Mouse (Mus musculus): Measurements from ENCODE around the gene D430019H16Rik. TPM values are rescaled to one million over a fixed set of nuclear protein-coding genes. Genes with fewer than 3 reads are reported as not detected.

D430019H16Rik gene
- polyA plus RNA-seq, 1 experiment from 2014 or later = 25.3 TPM

DNA sequence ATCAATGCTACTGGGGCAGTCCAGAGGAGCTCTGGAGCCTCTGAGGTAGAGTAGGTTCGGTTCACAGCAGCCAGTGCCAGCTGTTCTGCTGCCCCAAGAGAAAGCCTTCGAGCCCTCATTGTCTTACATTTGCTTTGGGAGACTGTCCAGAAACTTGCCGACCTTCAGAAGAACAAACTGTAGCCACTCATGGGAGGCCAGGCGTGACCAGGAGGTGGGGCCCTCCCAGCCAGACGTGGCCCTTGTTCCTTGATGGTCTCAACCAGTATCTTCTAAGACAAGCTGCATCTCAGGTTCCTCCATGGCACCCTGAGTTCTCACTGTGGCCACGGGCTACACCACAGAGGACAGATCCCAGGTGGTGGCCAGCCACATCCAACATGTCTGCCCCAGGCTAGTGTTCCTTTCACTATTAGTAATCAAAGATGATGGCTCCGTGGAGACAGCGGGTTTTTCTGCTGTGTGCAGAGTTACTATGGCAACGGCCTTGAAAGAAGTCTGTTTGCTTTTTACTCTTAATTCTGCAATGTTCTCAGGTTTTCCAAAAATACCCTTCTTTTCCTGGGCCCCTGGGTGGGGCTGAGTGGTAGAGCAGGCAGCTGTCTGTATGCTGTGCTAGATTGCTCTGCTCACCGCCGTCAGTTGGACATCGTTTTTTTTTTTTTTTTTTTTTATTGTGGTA is 21.7 kb downstream of the D430019H16Rik start:
- DNase-seq (peak; percentile 83), ATAC-seq (ENCODE audit: low FRiP score, low TSS enrichment) (peak; percentile 51; the same call in 1 of the 2 replicates)

DNA sequence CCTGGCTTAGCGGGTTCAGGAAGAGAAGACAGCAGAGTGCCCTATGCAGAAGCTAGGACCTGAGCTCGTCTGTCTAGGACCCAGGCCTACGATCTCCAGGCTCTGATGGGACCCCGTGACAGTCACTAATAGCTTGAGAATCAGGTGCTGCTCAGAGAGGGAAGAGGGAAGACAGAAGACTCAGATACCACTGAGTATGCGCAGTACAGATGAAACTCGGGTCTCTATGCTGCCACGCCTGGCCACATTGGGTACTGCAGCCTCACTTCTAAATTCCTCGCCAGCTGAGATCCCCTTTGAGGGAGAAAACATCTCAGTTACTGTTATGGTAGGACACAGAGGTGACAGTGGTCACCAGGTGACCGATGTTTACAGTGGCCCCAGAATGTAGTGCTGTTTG is 22.8 kb downstream of the D430019H16Rik start:
- ATAC-seq (ENCODE audit: low FRiP score, low TSS enrichment) (peak; percentile 63; the same call in 1 of the 2 replicates), DNase-seq (peak; percentile 81)
- no peak overlapping the region for H3K4me3 ChIP-seq (replicated peaks; ENCODE audit: low read depth, low read length)
- H3K27me3 ChIP-seq (ENCODE audit: control insufficient read depth, insufficient read depth, low read length) = no peaks in the 10 kb centered on the region
- peaks cover 16% of the 10 kb centered on the region for H3K4me1 ChIP-seq (ENCODE audit: control insufficient read depth, insufficient read depth, low read length)
- WGBS = 49% methylated on average over 9 of the region's 9 CpGs
- H3K4me2 ChIP-seq (ENCODE audit: low read length) = no peak overlapping the region
- H3K36me3 ChIP-seq (ENCODE audit: control insufficient read depth, insufficient read depth, low read length) = peaks cover 9% of the 10 kb centered on the region; the same call in 1 of the 2 replicates
- H3K27ac ChIP-seq (replicated peaks; ENCODE audit: low read depth, low read length) = peak overlapping the region; percentile 58
- no peaks in the 10 kb centered on the region for H3K9me3 ChIP-seq (ENCODE audit: control insufficient read depth, low read length)
- no peak overlapping the region for H3K9ac ChIP-seq (replicated peaks; ENCODE audit: low read length)

More for the DNA sequence above, 21.7 kb downstream of the D430019H16Rik start:
- Histone ChIP-seq H3K36me3 (ENCODE audit: control insufficient read depth, insufficient read depth, low read length) (peaks cover 14% of the 10 kb centered on the region), H3K4me3 (replicated peaks; ENCODE audit: low read depth, low read length) (no peak overlapping the region), H3K27ac (replicated peaks; ENCODE audit: low read depth, low read length) (peak overlapping the region; percentile 58), H3K4me1 (ENCODE audit: control insufficient read depth, insufficient read depth, low read length) (peaks cover 16% of the 10 kb centered on the region), H3K27me3 (ENCODE audit: control insufficient read depth, insufficient read depth, low read length) (no peaks in the 10 kb centered on the region), H3K4me2 (ENCODE audit: low read length) (peak overlapping the region; percentile 13; the same call in 1 of the 2 replicates), H3K9ac (replicated peaks; ENCODE audit: low read length) (no peak overlapping the region), H3K9me3 (ENCODE audit: control insufficient read depth, low read length) (no peaks in the 10 kb centered on the region)
- 30% methylated on average over 12 of the region's 12 CpGs for WGBS

DNA sequence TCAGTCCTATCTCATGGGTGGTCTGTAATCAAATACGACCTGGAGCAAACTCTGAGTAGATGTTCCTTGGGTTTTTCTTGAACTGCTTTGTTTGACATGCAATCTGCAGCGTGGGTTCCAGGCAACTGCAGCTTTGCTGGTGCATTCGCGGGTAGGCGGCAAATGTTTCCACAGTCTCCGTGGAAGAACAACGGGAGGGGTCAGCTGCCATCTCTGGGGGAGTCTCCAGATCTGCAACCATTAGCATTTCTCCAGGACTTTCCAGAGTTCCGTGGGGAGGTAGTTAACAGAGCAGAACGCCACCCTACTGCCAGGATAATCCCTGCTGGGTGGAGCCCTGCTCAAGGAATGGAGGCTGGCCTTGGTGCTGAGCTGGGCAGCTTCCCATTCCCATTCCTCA is 23.3 kb downstream of the D430019H16Rik start:
- ATAC-seq (ENCODE audit: low FRiP score, low TSS enrichment) (no peak), DNase-seq (no peak)

DNA sequence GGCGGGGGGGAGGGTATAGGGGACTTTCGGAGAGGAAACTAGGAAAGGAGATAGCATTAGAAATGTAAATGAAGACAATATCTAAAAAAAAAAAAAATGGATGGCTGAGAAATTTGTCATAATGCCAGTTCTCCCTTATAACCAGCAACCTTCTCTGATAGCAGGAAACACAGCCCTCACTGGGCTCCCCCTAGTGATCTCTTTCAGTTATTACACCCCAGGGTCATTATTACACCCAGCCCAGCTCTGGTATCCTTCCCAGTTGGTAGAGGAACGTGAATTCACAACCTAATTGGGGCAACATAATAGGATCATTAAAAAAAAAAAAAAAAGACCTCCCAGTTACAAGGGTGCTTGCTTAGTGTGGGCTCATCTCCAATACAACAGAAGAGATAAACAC is 29.8 kb downstream of the D430019H16Rik start:
- H3K4me1 ChIP-seq (ENCODE audit: control insufficient read depth, insufficient read depth, low read length) = no peaks in the 10 kb centered on the region
- no peak overlapping the region for H3K27ac ChIP-seq (replicated peaks; ENCODE audit: low read depth, low read length)
- H3K9me3 ChIP-seq (ENCODE audit: control insufficient read depth, low read length) = no peaks in the 10 kb centered on the region
- H3K9ac ChIP-seq (replicated peaks; ENCODE audit: low read length) = no peak overlapping the region
- peaks cover 10% of the 10 kb centered on the region for H3K36me3 ChIP-seq (ENCODE audit: control insufficient read depth, insufficient read depth, low read length)
- ATAC-seq (ENCODE audit: low FRiP score, low TSS enrichment) (no peak; the same call in 1 of the 2 replicates), DNase-seq (peak; percentile 74)
- WGBS = 52% methylated on average over 3 of the region's 3 CpGs
- H3K4me2 ChIP-seq (ENCODE audit: low read length) = no peak overlapping the region
- no peaks in the 10 kb centered on the region for H3K27me3 ChIP-seq (ENCODE audit: control insufficient read depth, insufficient read depth, low read length)
- no peak overlapping the region for H3K4me3 ChIP-seq (replicated peaks; ENCODE audit: low read depth, low read length)

More for the DNA sequence above, 23.3 kb downstream of the D430019H16Rik start:
- Histone ChIP-seq H3K4me1 (ENCODE audit: control insufficient read depth, insufficient read depth, low read length) (peaks cover 16% of the 10 kb centered on the region), H3K9ac (replicated peaks; ENCODE audit: low read length) (no peak overlapping the region), H3K27ac (replicated peaks; ENCODE audit: low read depth, low read length) (no peak overlapping the region; the same call in 1 of the 2 replicates), H3K27me3 (ENCODE audit: control insufficient read depth, insufficient read depth, low read length) (no peaks in the 10 kb centered on the region), H3K4me3 (replicated peaks; ENCODE audit: low read depth, low read length) (no peak overlapping the region), H3K4me2 (ENCODE audit: low read length) (no peak overlapping the region), H3K36me3 (ENCODE audit: control insufficient read depth, insufficient read depth, low read length) (peaks cover 9% of the 10 kb centered on the region; the same call in 1 of the 2 replicates), H3K9me3 (ENCODE audit: control insufficient read depth, low read length) (no peaks in the 10 kb centered on the region)
- WGBS = 62% methylated on average over 9 of the region's 9 CpGs

- DNase-seq (no peak), ATAC-seq (ENCODE audit: low FRiP score, low TSS enrichment) (no peak)
- no peaks in the 10 kb centered on the region for H3K4me1 ChIP-seq (ENCODE audit: control insufficient read depth, insufficient read depth, low read length)
- H3K4me2 ChIP-seq (ENCODE audit: low read length) = no peak overlapping the region
- H3K9me3 ChIP-seq (ENCODE audit: control insufficient read depth, low read length) = no peaks in the 10 kb centered on the region
- no peak overlapping the region for H3K4me3 ChIP-seq (replicated peaks; ENCODE audit: low read depth, low read length)
- peaks cover 36% of the 10 kb centered on the region for H3K36me3 ChIP-seq (ENCODE audit: control insufficient read depth, insufficient read depth, low read length)
- H3K27ac ChIP-seq (replicated peaks; ENCODE audit: low read depth, low read length) = no peak overlapping the region
- H3K9ac ChIP-seq (replicated peaks; ENCODE audit: low read length) = no peak overlapping the region
- no peaks in the 10 kb centered on the region for H3K27me3 ChIP-seq (ENCODE audit: control insufficient read depth, insufficient read depth, low read length)
- WGBS = 79% methylated on average over 3 of the region's 3 CpGs
Measured at GRCm38 (mm10) chr12:105490227-105490626, 36.6 kb downstream of the D430019H16Rik start.

DNA sequence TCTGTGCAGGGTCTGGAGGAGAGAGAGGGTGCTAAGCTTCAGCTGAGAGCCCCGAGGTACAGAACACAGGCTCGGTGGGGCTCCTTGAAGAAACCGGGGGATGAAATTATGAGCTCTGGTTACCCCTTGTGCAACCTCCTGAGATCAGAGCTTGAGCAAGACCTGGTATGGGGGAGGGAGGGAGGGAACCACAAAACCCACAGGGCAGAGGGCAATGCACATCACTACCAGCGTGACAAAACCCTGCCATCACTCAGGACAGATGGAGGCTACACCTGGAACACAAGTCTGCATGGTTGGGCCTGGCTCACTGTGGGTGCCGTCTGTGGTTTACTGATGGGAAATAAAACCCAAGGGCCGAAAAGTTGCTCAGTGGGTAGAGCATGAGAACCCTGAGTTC is 37.1 kb downstream of the D430019H16Rik start:
- H3K4me2 ChIP-seq (ENCODE audit: low read length) = no peak overlapping the region
- DNase-seq (no peak), ATAC-seq (ENCODE audit: low FRiP score, low TSS enrichment) (no peak)
- no peaks in the 10 kb centered on the region for H3K27me3 ChIP-seq (ENCODE audit: control insufficient read depth, insufficient read depth, low read length)
- 87% methylated on average over 6 of the region's 6 CpGs for WGBS
- peaks cover 36% of the 10 kb centered on the region for H3K36me3 ChIP-seq (ENCODE audit: control insufficient read depth, insufficient read depth, low read length)
- H3K9ac ChIP-seq (replicated peaks; ENCODE audit: low read length) = no peak overlapping the region
- H3K9me3 ChIP-seq (ENCODE audit: control insufficient read depth, low read length) = no peaks in the 10 kb centered on the region
- H3K4me3 ChIP-seq (replicated peaks; ENCODE audit: low read depth, low read length) = no peak overlapping the region
- no peaks in the 10 kb centered on the region for H3K4me1 ChIP-seq (ENCODE audit: control insufficient read depth, insufficient read depth, low read length)
- no peak overlapping the region for H3K27ac ChIP-seq (replicated peaks; ENCODE audit: low read depth, low read length)

DNA sequence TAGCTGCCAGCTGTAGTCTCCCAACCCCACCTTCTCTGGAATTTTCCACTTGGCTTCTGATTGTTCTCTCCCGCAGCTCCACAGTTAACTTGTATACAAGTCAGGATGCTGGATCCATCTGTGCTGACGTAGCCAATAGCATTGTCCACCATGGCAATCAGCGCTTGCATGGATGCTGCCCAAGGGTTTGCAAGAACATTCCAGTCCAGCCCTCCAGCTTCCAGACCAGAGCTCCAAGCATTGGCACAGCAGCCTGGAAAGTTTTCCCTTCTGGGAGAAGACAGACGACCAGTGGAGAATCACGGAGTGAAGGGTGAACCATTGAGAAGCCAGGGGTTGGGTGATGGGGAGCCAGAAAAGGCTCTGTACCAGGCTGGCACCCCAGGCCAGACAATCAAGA is 41.1 kb downstream of the D430019H16Rik start:
- ATAC-seq (ENCODE audit: low FRiP score, low TSS enrichment) (no peak), DNase-seq (no peak)
- no peaks in the 10 kb centered on the region for H3K9me3 ChIP-seq (ENCODE audit: control insufficient read depth, low read length)
- H3K9ac ChIP-seq (replicated peaks; ENCODE audit: low read length) = no peak overlapping the region
- H3K27me3 ChIP-seq (ENCODE audit: control insufficient read depth, insufficient read depth, low read length) = no peaks in the 10 kb centered on the region
- H3K27ac ChIP-seq (replicated peaks; ENCODE audit: low read depth, low read length) = no peak overlapping the region
- no peaks in the 10 kb centered on the region for H3K4me1 ChIP-seq (ENCODE audit: control insufficient read depth, insufficient read depth, low read length)
- H3K36me3 ChIP-seq (ENCODE audit: control insufficient read depth, insufficient read depth, low read length) = peaks cover 14% of the 10 kb centered on the region
- WGBS = 85% methylated on average over 5 of the region's 5 CpGs
- H3K4me3 ChIP-seq (replicated peaks; ENCODE audit: low read depth, low read length) = no peak overlapping the region
- H3K4me2 ChIP-seq (ENCODE audit: low read length) = no peak overlapping the region

DNA sequence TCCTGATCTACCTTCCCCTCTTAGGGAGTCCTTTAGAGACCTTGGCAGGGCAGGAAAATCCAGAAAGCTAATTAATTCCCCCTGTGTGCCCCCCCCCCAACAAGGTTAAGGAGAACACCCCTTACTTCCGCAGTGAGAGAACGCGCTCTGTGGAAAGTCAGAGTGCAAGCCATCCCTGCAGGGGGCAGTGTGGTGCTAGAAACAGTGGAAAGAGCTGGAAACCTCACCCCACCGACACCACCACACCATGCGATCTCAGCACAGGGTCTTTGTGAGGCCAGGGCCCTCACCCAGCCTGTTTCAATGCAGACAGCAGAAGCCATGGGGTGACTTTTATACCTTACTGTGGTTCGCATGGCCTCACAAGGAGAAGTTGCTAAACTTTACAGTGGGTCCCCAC is 44.2 kb downstream of the D430019H16Rik start:
- Histone ChIP-seq H3K9me3 (ENCODE audit: control insufficient read depth, low read length) (no peaks in the 10 kb centered on the region), H3K36me3 (ENCODE audit: control insufficient read depth, insufficient read depth, low read length) (0 out of 2 replicates have a peak, but pooled peaks cover 4% of the 10 kb centered on the region), H3K4me1 (ENCODE audit: control insufficient read depth, insufficient read depth, low read length) (no peaks in the 10 kb centered on the region)

GRCm38 (mm10) chr12:105498423-105498822 is 44.8 kb downstream of the D430019H16Rik start:
- H3K9ac ChIP-seq (replicated peaks; ENCODE audit: low read length) = no peak overlapping the region
- no peaks in the 10 kb centered on the region for H3K27me3 ChIP-seq (ENCODE audit: control insufficient read depth, insufficient read depth, low read length)
- no peak overlapping the region for H3K4me3 ChIP-seq (replicated peaks; ENCODE audit: low read depth, low read length)
- no peak for ATAC-seq (ENCODE audit: low FRiP score, low TSS enrichment)
- WGBS = 94% methylated on average over 7 of the region's 7 CpGs
- 0 out of 2 replicates have a peak, but pooled peaks cover 4% of the 10 kb centered on the region for H3K36me3 ChIP-seq (ENCODE audit: control insufficient read depth, insufficient read depth, low read length)
- no peaks in the 10 kb centered on the region for H3K4me1 ChIP-seq (ENCODE audit: control insufficient read depth, insufficient read depth, low read length)
- no peak for DNase-seq
- no peaks in the 10 kb centered on the region for H3K9me3 ChIP-seq (ENCODE audit: control insufficient read depth, low read length)
- H3K4me2 ChIP-seq (ENCODE audit: low read length) = no peak overlapping the region
- no peak overlapping the region for H3K27ac ChIP-seq (replicated peaks; ENCODE audit: low read depth, low read length)

More for the DNA sequence above, 44.2 kb downstream of the D430019H16Rik start:
- no peak overlapping the region for H3K9ac ChIP-seq (replicated peaks; ENCODE audit: low read length)
- no peak overlapping the region for H3K4me3 ChIP-seq (replicated peaks; ENCODE audit: low read depth, low read length)
- DNase-seq = peak; percentile 85
- H3K27me3 ChIP-seq (ENCODE audit: control insufficient read depth, insufficient read depth, low read length) = no peaks in the 10 kb centered on the region
- WGBS = 9% methylated on average over 6 of the region's 6 CpGs
- no peak overlapping the region for H3K4me2 ChIP-seq (ENCODE audit: low read length)
- H3K27ac ChIP-seq (replicated peaks; ENCODE audit: low read depth, low read length) = no peak overlapping the region
- ATAC-seq (ENCODE audit: low FRiP score, low TSS enrichment) = peak; percentile 64; the same call in 1 of the 2 replicates
